Mouse (Mus musculus) neural tube, embryonic 11.5 days (tissue): ENCODE measurements around the gene Nr4a1. TPM values are rescaled to one million over a fixed set of nuclear protein-coding genes. Genes with fewer than 3 reads are reported as not detected.
A peak's percentile ranks its signal among the peaks of the same experiment; 100 is the strongest.

Experiments
- ATAC-seq: fragments of 200-750 bp; cut with Nextera tagmentation; 2 replicates; pipeline ENCODE4 v1.8.0; 2017; ENCODE audit warnings: moderate number of reproducible peaks, mild to moderate bottlenecking, moderate TSS enrichment, moderate library complexity; ENCODE audit not compliant: insufficient read depth, low FRiP score, low TSS enrichment
- DNase-seq: peaks from one replicate; pipeline ENCODE4 v3.0.0-alpha.2; 2015; ENCODE audit warnings: low spot score
- H3K27ac ChIP-seq: fragments of 300-500 bp; sonication (generic); 2 replicates; pipeline ENCODE4 v1.5.1; 2014; ENCODE audit warnings: low read depth, mild to moderate bottlenecking, low read length
- H3K27me3 ChIP-seq: fragments of 300-500 bp; sonication (generic); 2 replicates; pipeline ENCODE4 v1.6.1; 2014; ENCODE audit warnings: mild to moderate bottlenecking, low read length, mixed read lengths; ENCODE audit not compliant: control insufficient read depth, insufficient read depth
- H3K36me3 ChIP-seq: fragments of 300-500 bp; sonication (generic); 2 replicates; pipeline ENCODE4 v1.6.1; 2014; ENCODE audit warnings: mild to moderate bottlenecking, low read length, moderate library complexity, mixed read lengths; ENCODE audit not compliant: control insufficient read depth, insufficient read depth
- H3K4me1 ChIP-seq: fragments of 300-500 bp; sonication (generic); 2 replicates; pipeline ENCODE4 v1.6.1; 2014; ENCODE audit warnings: low read length, mixed read lengths; ENCODE audit not compliant: control insufficient read depth, insufficient read depth
- H3K4me2 ChIP-seq: fragments of 300-500 bp; sonication (generic); 2 replicates; pipeline ENCODE4 v1.6.1; 2014; ENCODE audit warnings: low read depth, mild to moderate bottlenecking, moderate library complexity
- H3K4me3 ChIP-seq: fragments of 300-500 bp; sonication (generic); 2 replicates; pipeline ENCODE4 v1.5.1; 2014; ENCODE audit warnings: low read depth, low read length
- H3K9ac ChIP-seq: fragments of 300-500 bp; sonication (generic); 2 replicates; pipeline ENCODE4 v1.6.1; 2014; ENCODE audit warnings: mild to moderate bottlenecking, low read length
- H3K9me3 ChIP-seq: fragments of 300-500 bp; sonication (generic); 2 replicates; pipeline ENCODE4 v1.6.1; 2016; ENCODE audit warnings: low read length; ENCODE audit not compliant: control insufficient read depth
- WGBS: fragments of 180-500 bp; shearing (Covaris S2); extraction: QIAGEN DNeasy Blood & Tissue Kit; methylation state at CpG from one replicate; pipeline ENCODE4 v1.1.7; 2014; 5-methylcytosine and 5-hydroxymethylcytosine counted together
- polyA plus RNA-seq: library from polyadenylated mRNA; unstranded; fragments of >200 nt; fragmentation: Nextera tagmentation; extraction: Ambion mirVana; gene quantifications from 2 replicates; pipeline ENCODE4 v1.2.1, GENCODE M21; 2014

Nr4a1 gene
- polyA plus RNA-seq, 1 experiment from 2014 or later: 4.4 TPM

GRCm38 (mm10) chr15:101221298-101222104 lies 32.6 kb upstream of the Nr4a1 start:
- Histone ChIP-seq H3K4me1 (peaks cover 22% of the 10 kb centered on the region), H3K27me3 (no peaks in the 10 kb centered on the region), H3K9ac (no peak overlapping the region), H3K4me3 (no peak overlapping the region), H3K27ac (peak overlapping the region; percentile 58), H3K36me3 (no peaks in the 10 kb centered on the region), H3K9me3 (no peaks in the 10 kb centered on the region), H3K4me2 (peak overlapping the region; percentile 35)
- ATAC-seq (peak; percentile 50), DNase-seq (peak; percentile 84)
- 1% methylated on average over 14 of the region's 14 CpGs for WGBS

GRCm38 (mm10) chr15:101222897-101223482 lies 31.1 kb upstream of the Nr4a1 start:
- DNase-seq: no peak
- Histone ChIP-seq H3K9ac (peak overlapping the region; percentile 62; the same call in 1 of the 2 replicates), H3K27ac (no peak overlapping the region), H3K4me2 (peak overlapping the region; percentile 81), H3K36me3 (no peaks in the 10 kb centered on the region), H3K4me1 (peaks cover 22% of the 10 kb centered on the region), H3K27me3 (no peaks in the 10 kb centered on the region), H3K9me3 (no peaks in the 10 kb centered on the region), H3K4me3 (0 out of 2 replicates have a peak overlapping the region, but pooled peaks have one; percentile 3)
- WGBS: 48% methylated on average over 13 of the region's 13 CpGs
- ATAC-seq: no peak

- ATAC-seq (no peak), DNase-seq (no peak)
- peak overlapping the region; percentile 62 for H3K9ac ChIP-seq
- H3K27ac ChIP-seq: no peak overlapping the region
- H3K9me3 ChIP-seq: no peaks in the 10 kb centered on the region
- no peaks in the 10 kb centered on the region for H3K27me3 ChIP-seq
- H3K36me3 ChIP-seq: no peaks in the 10 kb centered on the region
- peak overlapping the region; percentile 49 for H3K4me3 ChIP-seq
- H3K4me1 ChIP-seq: peaks cover 22% of the 10 kb centered on the region
- WGBS: 8% methylated on average over 5 of the region's 5 CpGs
- peak overlapping the region; percentile 81 for H3K4me2 ChIP-seq
Observed at GRCm38 (mm10) chr15:101223596-101223995, 30.5 kb upstream of the Nr4a1 start.

- Histone ChIP-seq H3K36me3 (peaks cover 2% of the 10 kb centered on the region; the same call in 1 of the 2 replicates), H3K27me3 (no peaks in the 10 kb centered on the region), H3K4me1 (peaks cover 22% of the 10 kb centered on the region), H3K27ac (peak within 1 kb of the TSS; percentile 49; the same call in 1 of the 2 replicates), H3K4me3 (peak within 1 kb of the TSS; percentile 49), H3K9ac (peak within 1 kb of the TSS; percentile 62), H3K4me2 (peak within 1 kb of the TSS; percentile 81), H3K9me3 (no peaks in the 10 kb centered on the region)
- DNase-seq (peak; percentile 82), ATAC-seq (peak; percentile 62)
- under 1% methylated on average over 67 of the region's 77 CpGs for WGBS
Observed at GRCm38 (mm10) chr15:101224006-101224906, 29.8 kb upstream of the Nr4a1 start, which contains the start of gene Grasp. Grasp (plus strand) TSS chr15:101224188.

GRCm38 (mm10) chr15:101224977-101225376 lies 29.1 kb upstream of the Nr4a1 start:
- Histone ChIP-seq H3K9ac (peak overlapping the region; percentile 62), H3K27me3 (no peaks in the 10 kb centered on the region), H3K4me1 (peaks cover 22% of the 10 kb centered on the region), H3K4me2 (peak overlapping the region; percentile 81), H3K4me3 (peak overlapping the region; percentile 49), H3K27ac (no peak overlapping the region), H3K9me3 (no peaks in the 10 kb centered on the region), H3K36me3 (peaks cover 2% of the 10 kb centered on the region; the same call in 1 of the 2 replicates)
- 5% methylated on average over 14 of the region's 14 CpGs for WGBS
- ATAC-seq (no peak), DNase-seq (peak; percentile 46)

GRCm38 (mm10) chr15:101227971-101228370 lies 26.1 kb upstream of the Nr4a1 start:
- Histone ChIP-seq H3K9me3 (no peaks in the 10 kb centered on the region), H3K4me2 (no peak overlapping the region), H3K36me3 (peaks cover 8% of the 10 kb centered on the region; the same call in 1 of the 2 replicates), H3K4me1 (peaks cover 17% of the 10 kb centered on the region; the same call in 1 of the 2 replicates), H3K27ac (peak overlapping the region; percentile 44), H3K9ac (no peak overlapping the region), H3K4me3 (no peak overlapping the region), H3K27me3 (no peaks in the 10 kb centered on the region)
- DNase-seq (peak; percentile 66), ATAC-seq (no peak)
- WGBS: 9% methylated on average over 7 of the region's 7 CpGs

GRCm38 (mm10) chr15:101228866-101229590 lies 25.0 kb upstream of the Nr4a1 start:
- 89% methylated on average over 21 of the region's 21 CpGs for WGBS
- Histone ChIP-seq H3K27ac (no peak overlapping the region), H3K27me3 (no peaks in the 10 kb centered on the region), H3K4me2 (no peak overlapping the region), H3K4me1 (peaks cover 6% of the 10 kb centered on the region; the same call in 1 of the 2 replicates), H3K4me3 (no peak overlapping the region), H3K9ac (no peak overlapping the region), H3K9me3 (no peaks in the 10 kb centered on the region), H3K36me3 (peaks cover 8% of the 10 kb centered on the region; the same call in 1 of the 2 replicates)
- DNase-seq (no peak), ATAC-seq (no peak)

GRCm38 (mm10) chr15:101230503-101230902 lies 23.6 kb upstream of the Nr4a1 start:
- Histone ChIP-seq H3K4me2 (no peak overlapping the region), H3K4me3 (no peak overlapping the region), H3K9ac (no peak overlapping the region), H3K4me1 (no peaks in the 10 kb centered on the region), H3K27me3 (no peaks in the 10 kb centered on the region), H3K9me3 (no peaks in the 10 kb centered on the region), H3K36me3 (peaks cover 8% of the 10 kb centered on the region; the same call in 1 of the 2 replicates), H3K27ac (no peak overlapping the region)
- DNase-seq: no peak
- 93% methylated on average over 19 of the region's 19 CpGs for WGBS
- no peak for ATAC-seq
